ENCODE assay signal across 10 mouse cellular contexts in the genomic region with DNA sequence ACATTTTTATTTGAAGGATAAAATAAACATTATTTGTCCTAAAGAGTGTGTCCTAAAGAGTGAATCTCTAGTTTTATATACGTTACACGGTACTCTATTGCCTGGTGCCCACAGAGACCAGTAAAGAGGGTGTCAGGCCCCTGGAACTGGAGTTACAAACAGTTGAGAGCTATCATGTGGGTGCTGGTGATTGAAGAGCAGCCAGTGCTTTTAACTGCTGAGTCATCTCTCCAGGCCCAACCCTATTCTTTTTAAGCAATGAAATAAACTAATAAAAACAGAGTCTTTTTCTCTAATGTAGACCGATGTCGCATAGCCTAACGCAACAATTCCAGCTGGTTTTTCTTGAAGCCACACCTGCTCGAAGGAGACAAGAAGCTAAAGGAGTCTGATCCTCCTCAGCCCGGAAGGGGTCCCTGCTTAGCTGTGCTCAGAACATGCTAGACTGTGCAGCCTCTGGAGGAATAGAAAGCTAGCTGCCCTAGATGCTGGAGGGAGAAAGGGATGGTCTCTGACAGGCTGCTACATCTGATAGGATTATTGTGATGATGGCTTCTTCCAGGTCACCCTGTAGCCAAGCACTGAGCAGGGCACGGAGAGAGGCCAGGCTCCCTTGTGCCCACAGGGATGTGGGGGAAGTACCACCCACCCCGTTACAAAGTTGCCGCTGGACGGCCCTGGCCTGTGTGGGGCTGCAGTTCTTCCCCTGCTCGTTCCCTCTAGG.
DNase-seq lines count a peak whose midpoint lies in the region; ATAC-seq and TF ChIP-seq lines count a peak whose summit lies in the region.
"Had no signal": no experiment of that assay in that cellular context is flagged by ENCODE, and none has a peak within 500 bp of the region (broad histone marks: within the 10 kb centered on the region; RNA-seq: fewer than 3 reads in every experiment).

No protein-coding gene starts in this region.

- peak; percentile 42; the same call in 1 of the 2 replicates for ATAC-seq in forebrain, postnatal 0 days
- no peak for ATAC-seq in forebrain, embryonic 13.5 days
- 0 out of 2 replicates have a peak, but pooled peaks have one; percentile 50 for ATAC-seq in midbrain, embryonic 13.5 days

- no peak for DNase-seq in forebrain, postnatal 0 days
- peak; percentile 73 for DNase-seq in retina, postnatal 1 day
- DNase-seq in retina, embryonic 14.5 days (ENCODE audit: low spot score) = no peak
- peak; percentile 62 for DNase-seq in thymus, postnatal 4 days
- no peak for DNase-seq in right cerebral cortex, postnatal 25 days
- DNase-seq in layer of hippocampus, adult 11-12 months (ENCODE audit: low spot score) = no peak
- DNase-seq: adrenal gland, postnatal 10 days; spleen, adult 18-20 months had no signal

- TF ChIP-seq CTCF in forebrain, postnatal 0 days (IDR thresholded peaks at IDR 0.05; ENCODE audit: low read depth) = no peak

- H3K36me3 ChIP-seq in forebrain, postnatal 0 days (ENCODE audit: insufficient read depth) = no peaks in the 10 kb centered on the region
- H3K36me3 ChIP-seq in forebrain, embryonic 13.5 days (ENCODE audit: poor library complexity, severe bottlenecking) = no peaks in the 10 kb centered on the region
- H3K36me3 ChIP-seq in midbrain, embryonic 13.5 days = no peaks in the 10 kb centered on the region

- H3K4me2 ChIP-seq in forebrain, postnatal 0 days (ENCODE audit: low read depth) = no peak overlapping the region
- no peak overlapping the region for H3K4me2 ChIP-seq in forebrain, embryonic 13.5 days
- H3K4me2 ChIP-seq in midbrain, embryonic 13.5 days (replicated peaks) = no peak overlapping the region

- H3K4me3 ChIP-seq in forebrain, postnatal 0 days (ENCODE audit: low read depth, low read length) = no peak overlapping the region
- no peak overlapping the region for H3K4me3 ChIP-seq in forebrain, embryonic 13.5 days
- H3K4me3 ChIP-seq in midbrain, embryonic 13.5 days (replicated peaks) = no peak overlapping the region

- H3K27ac ChIP-seq in forebrain, postnatal 0 days (ENCODE audit: low read depth, low read length) = no peak overlapping the region
- no peak overlapping the region for H3K27ac ChIP-seq in forebrain, embryonic 13.5 days
- no peak overlapping the region for H3K27ac ChIP-seq in midbrain, embryonic 13.5 days

- no peak overlapping the region for H3K9ac ChIP-seq in forebrain, postnatal 0 days
- H3K9ac ChIP-seq in forebrain, embryonic 13.5 days = no peak overlapping the region
- H3K9ac ChIP-seq in midbrain, embryonic 13.5 days (replicated peaks) = no peak overlapping the region

- H3K27me3 ChIP-seq in forebrain, postnatal 0 days (ENCODE audit: insufficient read depth, low read length) = no peaks in the 10 kb centered on the region
- H3K27me3 ChIP-seq in forebrain, embryonic 13.5 days = no peaks in the 10 kb centered on the region
- H3K27me3 ChIP-seq in midbrain, embryonic 13.5 days = no peaks in the 10 kb centered on the region

- 61% methylated on average over 12 of the region's 12 CpGs for WGBS in forebrain, postnatal 0 days
- WGBS in forebrain, embryonic 13.5 days = 70% methylated on average over 12 of the region's 12 CpGs
- 65% methylated on average over 12 of the region's 12 CpGs for WGBS in midbrain, embryonic 13.5 days

- no peaks in the 10 kb centered on the region for H3K4me1 ChIP-seq in forebrain, postnatal 0 days (ENCODE audit: insufficient read depth)
- H3K4me1 ChIP-seq in forebrain, embryonic 13.5 days = peaks cover 4% of the 10 kb centered on the region; the same call in 1 of the 2 replicates
- H3K4me1 ChIP-seq in midbrain, embryonic 13.5 days (replicated peaks) = peaks cover 6% of the 10 kb centered on the region; the same call in 1 of the 2 replicates

- H3K9me3 ChIP-seq in forebrain, postnatal 0 days (ENCODE audit: low read length) = no peaks in the 10 kb centered on the region
- no peaks in the 10 kb centered on the region for H3K9me3 ChIP-seq in forebrain, embryonic 13.5 days (replicated peaks)
- no peaks in the 10 kb centered on the region for H3K9me3 ChIP-seq in midbrain, embryonic 13.5 days

Comparison
In these comparisons a context has a peak if more than half of its experiments do, and no peak if none do; other contexts are left out.
1. DNase-seq: peak in retina, postnatal 1 day (single experiment) and thymus, postnatal 4 days (single experiment); none in forebrain, postnatal 0 days (single experiment), retina, embryonic 14.5 days (single experiment), right cerebral cortex, postnatal 25 days (single experiment) and layer of hippocampus, adult 11-12 months (single experiment).